Mouse (Mus musculus): Measurements from ENCODE around the gene Efemp1. TPM values are rescaled to one million over a fixed set of nuclear protein-coding genes. Genes with fewer than 3 reads are reported as not detected.
A peak's percentile ranks its signal among the peaks of the same experiment; 100 is the strongest.

Efemp1 gene
- total RNA-seq (2021): 10 to 100 TPM; 17.7 to 24.3 TPM

GRCm38 (mm10) chr11:28853102-28853800 is at the start of gene Efemp1:
Gene Efemp1, plus strand, starts transcription at chr11:28853204.
- intact Hi-C loops (cut with DNase I): no loop called here
- peak; percentile 29 to 30 for DNase-seq

DNA sequence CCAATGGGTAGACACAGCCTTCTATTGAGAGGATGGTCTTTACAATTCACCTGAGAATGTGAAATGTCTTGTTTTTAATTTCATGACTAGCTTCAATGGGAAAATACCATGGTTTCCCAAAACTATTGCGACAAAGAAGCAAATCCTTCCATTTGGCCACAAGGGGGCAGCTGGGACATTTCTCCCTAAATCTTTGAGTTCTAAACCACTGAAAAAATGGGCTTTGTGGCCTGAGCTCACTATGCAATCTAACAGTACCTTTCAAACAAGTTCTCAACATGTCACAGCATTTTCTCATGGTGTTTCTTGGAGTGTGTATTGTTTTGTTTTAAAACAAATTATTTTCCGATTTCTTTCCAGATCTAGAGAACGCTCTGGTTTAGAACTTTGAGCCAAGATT is 44.3 kb upstream of the Efemp1 start:
- peak; percentile 10 to 27 for DNase-seq
- intact Hi-C loops (cut with DNase I): loop anchor here (2.0 to 10.0 kb wide), 3 partner anchors 234 to 322 kb away; partner anchors contain the start of gene Pnpt1

DNA sequence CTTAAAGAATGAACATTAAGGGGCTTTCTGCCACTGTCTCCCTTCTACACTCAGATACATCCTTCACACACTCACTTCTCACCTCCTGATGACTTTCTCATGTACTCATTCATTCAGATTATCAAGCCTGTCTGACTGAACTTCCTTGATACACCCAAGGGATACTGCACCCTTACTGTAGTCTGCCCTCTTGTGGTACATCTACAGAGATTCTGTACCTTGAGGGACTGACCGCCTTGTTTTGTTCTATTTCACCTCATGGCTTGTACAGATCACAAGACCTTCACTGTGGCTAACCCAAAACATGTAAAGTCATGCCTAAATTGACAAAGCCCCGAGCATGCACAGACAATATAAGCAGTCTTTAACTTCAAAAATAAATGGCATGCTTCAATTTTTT is 41.1 kb upstream of the Efemp1 start:
- peak in 1 of 2 experiments; percentile 4 for DNase-seq
- intact Hi-C loops (cut with DNase I): loop anchor here (1.0 kb wide), 1 partner anchor 201 kb away; no protein-coding TSS in a partner anchor

GRCm38 (mm10) chr11:28812564-28812963 is 40.4 kb upstream of the Efemp1 start:
- intact Hi-C loops (cut with DNase I): loop anchor here (1.0 kb wide), 1 partner anchor 201 kb away; no protein-coding TSS in a partner anchor
- no peak for DNase-seq

- intact Hi-C loops (cut with DNase I): no loop called here
- no peak for DNase-seq
These were observed 35.6 kb upstream of the Efemp1 start for GRCm38 (mm10) chr11:28817405-28817804.

DNA sequence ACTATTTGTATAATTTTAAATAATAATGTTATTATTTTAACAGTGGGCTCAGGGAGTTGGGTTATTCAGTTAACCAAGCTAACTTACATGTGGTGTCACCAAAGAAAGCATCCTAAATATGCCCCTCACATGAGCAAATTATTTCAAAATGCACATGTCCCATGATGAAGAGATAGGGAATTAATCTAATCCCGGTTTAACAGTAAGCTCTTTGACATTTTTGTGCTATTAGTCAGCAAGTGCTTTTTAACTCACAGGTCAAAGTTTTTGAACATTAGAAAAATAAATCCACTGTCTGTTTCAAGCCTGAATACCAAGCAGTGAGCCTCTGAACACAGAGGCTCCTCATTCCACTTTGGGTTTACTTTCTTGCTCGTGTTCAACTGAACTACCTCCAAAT is 26.1 kb upstream of the Efemp1 start:
- no peak for DNase-seq
- intact Hi-C loops (cut with DNase I): no loop called here

DNA sequence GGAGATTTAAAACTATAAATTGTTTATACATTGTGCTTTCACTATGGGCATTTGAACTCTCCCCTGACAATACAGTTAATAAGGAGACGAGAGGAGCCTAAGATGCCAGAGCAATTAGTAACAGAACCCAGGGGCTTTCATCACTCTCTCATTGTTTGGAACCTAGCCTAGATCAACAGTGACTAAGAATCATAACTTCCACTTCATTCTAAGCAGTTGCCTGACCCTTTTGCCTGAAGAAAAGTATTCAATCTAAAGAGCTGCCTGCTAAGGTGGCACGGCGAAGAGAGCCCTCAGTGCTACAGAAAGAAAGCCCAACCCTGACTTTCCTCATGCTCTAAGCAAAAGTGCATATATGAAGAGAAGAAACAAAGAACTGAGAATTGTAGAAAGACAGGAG is 19.2 kb upstream of the Efemp1 start:
- no peak for DNase-seq
- intact Hi-C loops (cut with DNase I): no loop called here

DNA sequence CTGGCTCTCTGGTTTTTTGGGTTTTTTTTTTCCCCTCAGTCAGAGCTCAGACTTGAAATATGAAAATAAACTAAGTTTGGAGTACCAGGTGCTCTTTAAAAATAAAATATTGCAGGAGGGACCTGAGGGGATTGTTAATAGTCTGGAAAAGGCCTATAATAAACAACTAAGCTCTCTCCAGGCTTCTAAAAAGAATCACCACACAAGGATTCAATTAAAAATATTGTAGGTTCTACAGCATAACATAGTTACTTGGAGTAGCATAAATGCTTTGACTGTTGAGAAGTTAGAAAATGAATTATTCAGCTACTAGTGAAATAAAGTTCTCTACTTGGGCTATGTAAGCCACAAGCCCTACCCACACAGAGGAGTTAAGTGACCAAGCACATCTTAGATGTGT is 17.9 kb upstream of the Efemp1 start:
- DNase-seq: no peak
- intact Hi-C loops (cut with DNase I): no loop called here

- no peak for DNase-seq
These were observed 3.2 kb upstream of the Efemp1 start for GRCm38 (mm10) chr11:28849841-28850240.

DNA sequence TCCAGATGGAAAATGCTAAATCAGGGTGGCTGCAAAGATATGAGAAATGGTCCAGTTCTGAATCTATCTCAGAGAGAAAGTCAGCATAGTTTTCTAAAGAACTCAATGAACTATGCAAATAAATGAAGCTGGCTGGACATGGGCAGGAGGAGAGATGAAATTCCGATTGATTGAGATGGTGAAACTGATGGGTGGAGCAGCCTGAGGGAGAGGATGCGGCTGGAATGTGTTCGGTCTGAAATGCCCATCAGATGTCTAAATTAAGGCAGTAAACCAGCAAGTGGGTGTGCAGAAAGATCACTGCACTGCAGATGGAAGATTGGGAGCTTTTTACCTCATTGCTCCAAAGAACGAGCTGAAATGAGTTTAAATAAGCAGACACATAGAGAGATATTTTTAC is 1.4 kb upstream of the Efemp1 start:
- intact Hi-C loops (cut with DNase I): no loop called here
- DNase-seq: no peak

More at GRCm38 (mm10) chr11:28849841-28850240, 3.2 kb upstream of the Efemp1 start:
- intact Hi-C loops (cut with DNase I): no loop called here

DNA sequence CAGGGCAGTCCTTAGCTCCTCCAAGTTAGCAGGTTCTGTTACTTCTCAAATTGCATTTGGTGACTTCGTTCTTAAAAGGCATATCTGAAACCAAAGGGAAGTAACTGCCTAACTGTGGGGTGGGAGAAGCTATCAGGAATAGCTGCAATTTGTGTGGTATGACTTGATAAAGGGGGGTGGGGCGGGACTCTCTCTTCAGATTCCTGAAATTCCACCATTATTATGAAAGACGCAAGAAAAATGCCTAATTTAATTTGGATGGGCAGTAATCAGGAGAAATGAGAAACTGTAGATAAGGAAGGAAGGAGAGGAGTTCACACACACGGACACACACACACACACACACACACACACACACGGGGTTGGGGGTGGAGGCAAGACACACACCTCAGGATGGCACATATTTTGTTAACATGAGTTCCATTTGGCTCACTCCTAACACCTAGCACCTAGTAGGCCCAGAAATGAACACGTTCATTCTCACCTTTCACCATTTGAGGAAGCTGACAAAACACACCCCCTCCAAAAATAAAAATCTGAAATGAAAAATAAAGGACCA is 564 bp upstream of the Efemp1 start:
- DNase-seq: no peak
- intact Hi-C loops (cut with DNase I): no loop called here

DNA sequence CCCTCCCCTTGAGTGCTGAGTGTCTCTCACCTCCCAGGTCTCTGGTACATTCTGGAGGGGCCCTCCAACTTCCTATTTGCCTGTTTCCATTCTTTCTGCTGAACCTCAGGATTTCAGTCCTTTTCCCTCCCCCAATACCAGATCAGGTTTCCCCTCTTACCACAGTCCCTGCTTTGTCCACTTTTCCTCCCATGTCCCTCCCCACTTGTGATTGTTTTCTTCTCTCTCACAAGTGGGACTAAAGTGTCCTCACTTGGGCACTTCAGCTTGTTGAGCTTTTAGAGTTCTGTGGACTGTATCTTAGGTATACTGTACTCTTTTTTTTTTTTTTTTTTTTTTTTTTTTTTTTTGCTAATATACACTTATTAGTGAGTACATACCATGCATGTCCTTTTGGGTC is 6.1 kb downstream of the Efemp1 start:
- no peak for DNase-seq
- intact Hi-C loops (cut with DNase I): no loop called here

GRCm38 (mm10) chr11:28869129-28869528 is 16.1 kb downstream of the Efemp1 start:
- intact Hi-C loops (cut with DNase I): no loop called here
- no peak for DNase-seq

GRCm38 (mm10) chr11:28881381-28881976 is 28.5 kb downstream of the Efemp1 start:
- intact Hi-C loops (cut with DNase I): no loop called here
- DNase-seq: no peak

- intact Hi-C loops (cut with DNase I): no loop called here
- no peak for DNase-seq
These were observed 30.1 kb downstream of the Efemp1 start for GRCm38 (mm10) chr11:28883106-28883505.

GRCm38 (mm10) chr11:28889538-28889937 is 36.5 kb downstream of the Efemp1 start:
- intact Hi-C loops (cut with DNase I): no loop called here
- DNase-seq: no peak

DNA sequence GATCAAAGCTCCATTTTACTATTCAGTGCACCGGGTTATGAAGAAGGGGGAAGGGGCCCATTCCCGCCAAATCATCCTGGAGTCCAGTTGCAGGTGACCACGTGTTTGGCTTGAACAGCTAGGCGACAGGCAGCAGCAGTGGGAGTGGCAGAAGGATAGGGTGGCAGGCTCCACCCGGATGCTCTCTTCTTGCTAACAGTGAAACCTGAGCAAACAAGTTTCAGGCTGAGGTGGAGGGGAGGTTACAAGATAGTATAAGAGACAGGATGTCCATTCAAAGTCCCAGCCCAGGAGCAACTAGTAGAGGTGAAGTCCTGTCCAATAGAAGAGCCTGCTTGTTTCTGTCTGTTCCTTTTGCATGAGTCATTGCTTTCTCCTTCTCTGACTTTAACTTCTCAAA is 38.5 kb downstream of the Efemp1 start:
- intact Hi-C loops (cut with DNase I): no loop called here
- no peak for DNase-seq

DNA sequence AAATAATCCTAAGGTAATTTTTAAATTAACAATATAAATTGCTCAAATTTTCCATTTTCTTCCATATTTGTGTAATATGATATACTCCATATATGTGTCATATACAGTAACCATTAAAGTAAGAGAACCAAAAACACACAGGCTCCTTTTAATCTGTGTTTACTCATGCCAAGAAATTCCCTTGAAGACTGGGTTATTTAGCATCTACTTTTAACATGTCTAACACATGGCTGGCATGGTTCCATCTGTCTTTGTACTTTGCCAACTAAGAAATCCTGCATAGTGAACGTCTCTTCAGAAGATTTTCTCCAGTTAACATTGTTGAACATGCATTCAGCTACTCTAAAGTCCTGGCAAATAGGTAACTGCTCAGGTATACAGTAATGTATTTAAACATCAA is 46.4 kb downstream of the Efemp1 start:
- DNase-seq: no peak
- intact Hi-C loops (cut with DNase I): no loop called here

DNA sequence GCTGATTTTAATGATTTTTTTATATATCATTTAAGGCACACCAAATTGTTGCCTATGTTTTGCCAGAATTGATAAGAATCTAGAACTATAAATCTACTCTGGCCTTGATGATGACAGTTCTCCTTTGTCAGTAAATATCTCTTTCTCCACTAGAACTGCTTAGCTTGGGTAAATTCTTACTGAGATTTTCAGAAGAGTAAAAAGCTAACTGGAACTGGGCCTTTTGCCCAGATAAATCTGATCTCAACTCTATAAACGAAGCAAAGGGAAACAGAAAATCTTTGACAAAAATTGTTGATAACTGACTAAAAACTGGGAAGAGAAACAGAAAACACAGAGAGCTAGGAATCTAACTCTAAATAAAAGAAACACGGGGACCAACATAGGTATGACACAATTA is 51.6 kb downstream of the Efemp1 start:
- no peak for DNase-seq
- intact Hi-C loops (cut with DNase I): no loop called here

DNA sequence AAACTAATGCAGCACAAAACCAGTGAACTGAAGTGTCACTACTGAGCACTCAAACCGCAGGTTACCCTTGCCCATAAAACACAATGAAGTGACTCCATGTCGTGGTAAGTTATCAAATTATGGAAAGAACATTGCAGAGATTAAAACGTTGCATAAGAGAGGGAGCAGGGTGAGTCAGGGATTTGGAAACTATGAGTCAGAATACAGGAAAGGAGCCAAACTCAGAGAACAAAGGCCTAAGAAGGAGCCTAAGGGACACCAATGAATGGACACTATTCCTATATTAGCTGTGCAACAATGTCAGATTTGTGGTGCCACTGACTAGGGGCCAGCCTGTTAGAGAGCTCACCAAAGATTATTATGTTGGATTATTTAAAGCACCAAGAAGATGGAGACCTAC is 53.3 kb downstream of the Efemp1 start:
- DNase-seq: peak; percentile 18 to 34
- intact Hi-C loops (cut with DNase I): no loop called here

DNA sequence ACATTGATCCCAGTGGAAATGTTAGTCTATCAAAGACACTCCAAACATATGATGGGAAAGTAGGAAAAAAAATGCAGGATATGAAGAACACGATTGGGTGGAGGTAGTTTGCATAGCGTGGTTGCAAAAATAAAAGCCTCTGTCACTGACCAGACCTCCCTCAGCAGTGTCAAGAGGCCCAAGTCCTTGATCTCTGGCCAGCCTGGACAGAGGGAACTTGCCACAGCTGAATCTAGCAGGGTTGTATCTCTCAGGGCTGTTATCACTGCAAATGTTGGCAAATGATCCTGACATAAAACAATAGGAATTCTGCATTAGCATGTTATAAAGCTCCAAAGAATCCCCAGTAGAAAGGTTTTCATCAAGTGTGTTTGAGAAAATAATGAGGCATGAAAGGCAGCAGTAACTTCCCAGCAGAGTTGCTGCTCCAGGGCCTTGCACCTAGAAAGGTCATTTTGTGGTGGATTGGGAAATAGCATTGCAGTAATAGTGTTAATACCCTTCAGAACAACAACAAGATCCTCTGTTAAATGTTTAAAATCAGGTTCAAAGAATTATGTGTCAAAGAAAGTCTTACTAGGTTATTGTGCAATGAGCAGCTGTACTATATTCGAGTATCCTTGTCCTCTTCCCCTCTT is 56.0 kb downstream of the Efemp1 start:
- DNase-seq: peak; percentile 7 to 24
- intact Hi-C loops (cut with DNase I): no loop called here
